Mouse (Mus musculus) megakaryocyte, embryonic 14.5 days (primary cell): Measurements from ENCODE around the gene Brinp1.

Experiments used
- FLI1 ChIP-seq: IDR thresholded peaks from 2 replicates; pipeline ENCODE4 v1.6.1; 2012; ENCODE audit warnings: low read length, inconsistent platforms, mixed read lengths
- GATA1 ChIP-seq: IDR thresholded peaks from 3 replicates; pipeline ENCODE4 v1.6.1; 2012; ENCODE audit warnings: mixed read lengths, low read length, inconsistent platforms, borderline replicate concordance

DNA sequence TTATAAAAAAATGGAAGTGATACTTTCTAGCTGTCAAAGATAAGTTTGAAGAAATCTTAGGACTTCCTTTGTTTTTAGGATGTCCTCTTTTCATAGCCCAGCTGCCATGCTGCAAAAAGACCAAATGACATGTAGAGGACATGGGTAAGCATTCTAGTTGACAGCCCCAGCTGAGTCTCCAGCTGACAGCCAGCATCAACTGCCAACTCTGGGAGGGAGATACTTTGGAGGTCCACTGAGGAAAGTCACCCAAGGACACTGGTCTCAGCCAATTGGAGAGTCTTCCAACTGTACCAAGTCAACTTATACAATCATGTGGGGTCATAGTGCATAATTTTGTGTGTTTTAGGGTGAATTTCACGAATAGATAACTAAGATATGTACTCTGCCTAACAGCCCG lies 166.6 kb downstream of the Brinp1 start:
- TF ChIP-seq GATA1 (no peak), FLI1 (no peak)
